Mouse (Mus musculus) CH12.LX (cell line): ENCODE measurements around the gene Sos2. TPM values are rescaled to one million over a fixed set of nuclear protein-coding genes. Genes with fewer than 3 reads are reported as not detected.

ENCODE experiments used
- polyA plus RNA-seq: library from polyadenylated mRNA; unstranded; fragments of >175 nt; gene quantifications from 2 replicates; pipeline ENCODE4 v1.2.1, GENCODE M21; 2012; ENCODE audit warnings: low read depth; ENCODE audit not compliant: insufficient read length
- total RNA-seq, 2 experiments: library from RNA; depleted of rRNA; stranded (reverse); fragments of 300-350 nt in 1 of 2; fragments of >200 nt in 1 of 2; gene quantifications; 2 replicates each; pipeline ENCODE4 v1.2.3; 2012 to 2014

Sos2 gene
- total and polyA plus RNA-seq, 3 experiments = 7.9 to 10.3 (median 9.6) TPM

Other genes with a start within 250 kb of the Sos2 start
- 14.4 and 14.9 TPM in 2 replicates for gene Vcpkmt, start 98.8 kb downstream of the Sos2 start, total RNA-seq (2012; rRNA removed)
- 23.5 and 24.8 TPM in 2 replicates for gene Vcpkmt, start 98.8 kb downstream of the Sos2 start, total RNA-seq (2014; rRNA removed)
- gene Vcpkmt, start 98.8 kb downstream of the Sos2 start, polyA plus RNA-seq = 31.5 and 38.9 TPM in 2 replicates
- gene L2hgdh, start 43.0 kb upstream of the Sos2 start, total RNA-seq (2012; rRNA removed) = 12.1 and 13.6 TPM in 2 replicates
- gene L2hgdh, start 43.0 kb upstream of the Sos2 start, total RNA-seq (2014; rRNA removed) = 24.3 and 26.6 TPM in 2 replicates
- 15.4 and 20.2 TPM in 2 replicates for gene L2hgdh, start 43.0 kb upstream of the Sos2 start, polyA plus RNA-seq
- gene Atp5s, start 43.1 kb upstream of the Sos2 start, total RNA-seq (2012; rRNA removed) = 8.3 and 11.4 TPM in 2 replicates
- 12.0 and 15.8 TPM in 2 replicates for gene Atp5s, start 43.1 kb upstream of the Sos2 start, total RNA-seq (2014; rRNA removed)
- gene Atp5s, start 43.1 kb upstream of the Sos2 start, polyA plus RNA-seq = 8.4 and 10.2 TPM in 2 replicates
- gene Cdkl1, start 109.4 kb upstream of the Sos2 start, total RNA-seq (2012; rRNA removed) = not detected in 2 replicates
- 0.14 TPM in 1 of 2 replicates, not detected in the other for gene Cdkl1, start 109.4 kb upstream of the Sos2 start, total RNA-seq (2014; rRNA removed)
- gene Cdkl1, start 109.4 kb upstream of the Sos2 start, polyA plus RNA-seq = 0.31 TPM in 1 of 2 replicates, not detected in the other
- 0.55 and 0.64 TPM in 2 replicates for gene Atl1, start 210.8 kb upstream of the Sos2 start, total RNA-seq (2012; rRNA removed)
- 0.31 and 0.51 TPM in 2 replicates for gene Atl1, start 210.8 kb upstream of the Sos2 start, total RNA-seq (2014; rRNA removed)
- 0.52 and 0.74 TPM in 2 replicates for gene Atl1, start 210.8 kb upstream of the Sos2 start, polyA plus RNA-seq
- gene Map4k5, start 211.3 kb upstream of the Sos2 start, total RNA-seq (2012; rRNA removed) = 7.8 and 9.6 TPM in 2 replicates
- 12.5 and 14.0 TPM in 2 replicates for gene Map4k5, start 211.3 kb upstream of the Sos2 start, total RNA-seq (2014; rRNA removed)
- gene Map4k5, start 211.3 kb upstream of the Sos2 start, polyA plus RNA-seq = 12.5 and 13.5 TPM in 2 replicates